Mouse (Mus musculus) liver (tissue): ENCODE data around the gene Plcb4.

Experiments
- DNase-seq: peaks from one replicate; pipeline ENCODE4 v3.0.0-alpha.2; 2020; ENCODE audit warnings: mixed read lengths

Gene Plcb4

DNA sequence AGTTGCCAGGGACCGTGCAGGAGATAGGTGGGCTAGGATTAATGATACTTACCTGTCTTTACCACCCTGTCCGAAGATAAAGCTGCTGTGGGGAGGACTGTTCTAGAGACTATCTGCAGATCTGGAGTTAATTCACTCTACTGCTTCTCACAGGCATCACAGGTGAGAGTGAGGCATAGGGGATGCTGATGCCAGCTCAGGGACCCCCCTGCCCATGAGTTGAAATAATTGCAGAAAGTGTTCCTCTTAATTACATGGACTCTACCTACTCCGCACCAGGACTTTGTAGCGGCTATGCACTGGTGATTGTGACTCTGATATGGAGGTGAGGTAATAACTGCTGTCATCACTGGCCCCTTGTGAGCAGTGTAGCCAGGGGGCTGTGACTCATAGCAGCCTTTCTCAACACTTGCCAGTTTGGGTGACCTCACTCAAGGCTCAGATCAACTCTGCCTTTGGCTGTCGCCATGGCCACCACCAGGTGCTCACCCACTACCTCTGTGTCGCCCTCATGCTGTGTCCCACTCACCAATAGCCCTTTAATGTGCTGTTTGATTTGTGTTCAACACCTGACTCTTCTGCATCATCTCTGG is 107.8 kb downstream of the Plcb4 start:
- DNase-seq = no peak

DNA sequence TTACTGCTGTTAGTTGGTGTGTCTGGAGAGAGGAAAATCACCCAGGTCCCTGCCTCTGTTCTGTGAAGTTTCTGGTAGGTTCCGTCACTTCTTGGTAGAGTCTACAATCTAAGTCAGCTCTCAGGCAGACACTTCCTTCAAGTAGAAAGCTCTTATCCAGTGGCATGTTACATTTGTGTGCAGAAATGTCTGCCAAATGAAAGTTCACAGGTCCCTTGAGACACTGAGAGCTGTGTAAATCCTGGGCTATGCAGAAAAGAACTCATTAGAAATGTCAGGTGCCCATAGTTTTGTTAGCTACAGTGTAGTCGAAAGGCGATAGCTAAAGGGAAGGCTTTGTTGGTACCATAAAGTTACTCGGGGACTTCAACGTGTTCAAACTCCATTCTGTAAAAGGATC is 108.7 kb downstream of the Plcb4 start:
- DNase-seq = no peak

DNA sequence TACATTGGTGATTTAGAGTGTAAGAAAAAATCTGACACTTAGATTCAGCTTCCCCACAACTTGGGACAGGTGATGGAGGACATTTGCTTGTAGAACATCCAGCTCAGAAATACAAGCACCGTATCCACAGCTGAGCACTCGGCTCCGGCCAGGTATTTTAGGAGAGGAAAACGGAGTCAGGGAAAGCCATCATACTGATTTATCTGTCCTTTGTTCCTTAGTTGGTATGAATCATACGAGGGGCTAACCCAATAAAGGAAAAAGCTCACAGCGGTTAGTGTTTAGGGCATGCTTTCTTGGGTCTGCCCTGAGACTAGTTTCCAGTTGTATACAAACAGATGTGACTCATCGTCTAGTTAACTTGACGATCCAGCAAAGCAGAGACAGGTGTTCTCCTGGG is 110.9 kb downstream of the Plcb4 start:
- DNase-seq = no peak

DNA sequence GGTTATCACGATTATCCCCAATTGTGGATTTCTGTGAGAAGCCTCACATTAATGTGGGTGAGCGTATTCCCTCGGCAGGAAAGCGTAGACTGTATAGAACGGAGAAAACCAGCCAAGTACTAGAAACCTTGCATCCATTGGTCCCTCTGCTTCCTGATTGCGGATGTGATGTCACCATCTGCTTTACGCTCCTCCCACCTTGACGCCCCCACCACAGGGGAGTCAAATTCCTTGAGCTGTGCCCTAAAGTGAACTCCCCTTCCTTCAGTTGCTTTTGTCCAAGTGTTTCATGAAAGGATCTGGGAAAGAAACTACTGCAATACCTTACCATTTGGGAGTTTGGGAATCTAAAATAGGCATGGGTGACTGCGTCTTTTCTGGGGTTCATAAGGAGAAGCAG is 111.4 kb downstream of the Plcb4 start:
- DNase-seq = no peak

DNA sequence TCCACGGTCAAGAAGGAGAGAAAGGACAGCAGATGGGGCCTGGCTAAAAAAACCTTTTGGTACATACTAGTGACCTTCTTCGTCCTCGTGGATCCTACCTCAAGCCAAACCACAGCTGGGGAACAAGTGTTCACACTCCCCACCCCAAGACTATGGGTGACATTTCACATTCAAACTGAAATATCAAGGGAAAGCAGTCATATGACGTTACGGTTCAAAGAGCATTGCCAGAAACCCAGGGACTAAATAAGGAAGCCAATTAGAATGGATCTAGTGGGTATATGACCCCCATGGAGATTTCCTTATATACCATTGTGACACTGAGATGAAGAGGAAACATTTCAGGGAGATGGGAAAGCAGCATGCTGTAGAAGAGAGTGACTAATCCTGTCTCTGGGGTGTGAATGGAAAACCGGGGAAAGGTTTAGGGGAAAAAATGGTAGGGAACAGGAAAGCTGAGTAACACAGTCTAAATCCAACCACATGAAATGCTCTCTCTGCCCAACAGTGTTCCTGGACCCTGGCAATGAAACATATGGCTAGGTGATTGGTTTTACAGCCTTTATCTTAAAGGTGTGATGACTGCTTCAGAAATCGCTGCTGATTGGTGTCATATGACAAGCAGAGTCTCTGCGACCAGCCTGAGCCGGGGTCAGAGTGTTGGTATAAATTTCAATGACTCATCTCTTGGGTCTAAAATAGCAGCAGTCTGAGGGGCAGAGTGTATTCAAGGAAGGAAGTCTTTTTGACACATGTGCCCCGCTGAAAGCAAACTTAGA is 114.6 kb downstream of the Plcb4 start:
- DNase-seq = no peak

DNA sequence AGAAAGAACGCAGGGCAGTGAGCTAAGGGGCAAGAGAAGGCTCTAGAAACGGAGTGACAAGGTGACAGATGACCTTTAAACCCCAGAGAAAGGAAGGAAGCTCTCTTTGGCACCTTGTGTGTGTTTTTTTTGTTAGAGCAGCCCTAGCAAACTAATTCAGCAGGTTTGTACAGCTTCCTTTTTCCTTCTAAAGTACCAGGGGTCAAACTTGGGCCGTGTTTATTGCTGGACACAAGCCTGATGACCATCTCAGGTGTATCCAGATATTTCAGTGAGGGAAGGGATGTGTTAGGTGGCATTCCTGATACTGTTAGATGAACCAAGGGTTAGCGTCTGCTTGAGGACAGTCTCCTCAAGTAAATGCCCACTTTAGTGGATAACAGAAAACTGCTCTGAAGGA is 116.2 kb downstream of the Plcb4 start:
- DNase-seq = no peak

DNA sequence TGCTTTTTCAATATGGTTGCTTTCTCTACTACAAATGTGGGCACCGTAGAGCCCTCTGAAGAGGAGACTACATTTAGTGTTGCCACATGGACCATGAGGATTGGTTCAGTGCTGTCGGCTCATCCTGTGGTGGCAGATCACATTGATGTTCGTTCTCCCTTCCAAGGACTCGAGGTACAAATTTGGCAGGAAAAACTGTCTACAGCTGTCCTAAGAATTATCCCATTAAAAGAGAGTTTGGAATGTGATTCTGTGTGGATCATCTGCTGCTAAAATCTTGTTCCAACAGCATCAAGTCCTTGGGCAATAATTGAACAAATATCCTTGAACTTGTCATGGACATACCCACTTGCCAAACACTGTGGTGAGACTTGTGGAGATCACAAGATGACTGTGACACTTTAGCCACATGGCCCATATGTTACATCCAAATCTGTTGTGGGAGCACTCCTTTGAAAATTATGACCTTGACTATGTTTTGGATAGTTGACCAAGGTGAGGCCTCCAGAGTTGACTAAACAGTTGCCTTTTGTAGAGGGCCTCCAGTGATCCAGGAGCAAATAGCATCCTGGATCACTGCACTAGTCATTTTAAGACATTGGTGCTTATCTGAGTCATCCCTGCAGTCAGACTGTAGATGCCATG is 117.4 kb downstream of the Plcb4 start:
- no peak for DNase-seq

DNA sequence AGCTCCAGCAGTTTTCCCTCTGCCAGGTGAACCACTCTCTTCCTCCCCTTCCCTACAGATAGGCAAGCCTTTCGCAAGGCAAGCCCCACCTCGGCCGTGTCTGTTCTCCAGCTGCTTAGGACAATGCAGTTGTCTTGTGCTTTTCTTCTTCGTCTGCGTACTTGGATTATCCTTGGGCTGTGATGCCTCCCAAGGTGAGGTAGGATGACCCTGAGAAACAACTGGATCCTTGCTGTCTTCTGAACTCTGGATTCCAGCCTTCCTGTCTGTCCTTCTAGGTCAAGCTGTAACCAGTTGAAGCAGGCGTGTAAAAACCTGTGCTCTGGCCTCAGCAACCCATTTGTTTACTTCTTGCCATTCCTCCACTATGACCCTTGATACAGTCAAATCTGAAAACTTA is 122.6 kb downstream of the Plcb4 start:
- DNase-seq = no peak

DNA sequence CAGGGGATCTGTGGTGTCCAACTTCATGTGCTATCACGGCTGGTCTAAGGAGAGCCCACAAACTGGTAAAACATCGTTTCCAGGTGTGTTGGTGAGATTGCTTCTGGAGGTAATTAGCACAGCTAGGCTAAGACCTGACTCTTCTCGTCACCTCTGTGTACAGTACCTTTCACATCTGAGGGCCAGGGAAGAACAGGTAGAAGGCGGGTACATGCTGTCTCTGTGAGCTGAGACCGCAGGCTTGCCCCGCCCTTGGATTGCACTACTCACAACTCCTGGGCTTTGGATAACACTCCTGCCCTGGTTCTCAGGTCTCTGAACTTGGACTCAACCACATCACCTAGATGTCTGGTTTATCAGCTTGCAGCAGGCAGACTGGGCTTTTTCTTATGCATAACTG is 128.6 kb downstream of the Plcb4 start:
- no peak for DNase-seq

DNA sequence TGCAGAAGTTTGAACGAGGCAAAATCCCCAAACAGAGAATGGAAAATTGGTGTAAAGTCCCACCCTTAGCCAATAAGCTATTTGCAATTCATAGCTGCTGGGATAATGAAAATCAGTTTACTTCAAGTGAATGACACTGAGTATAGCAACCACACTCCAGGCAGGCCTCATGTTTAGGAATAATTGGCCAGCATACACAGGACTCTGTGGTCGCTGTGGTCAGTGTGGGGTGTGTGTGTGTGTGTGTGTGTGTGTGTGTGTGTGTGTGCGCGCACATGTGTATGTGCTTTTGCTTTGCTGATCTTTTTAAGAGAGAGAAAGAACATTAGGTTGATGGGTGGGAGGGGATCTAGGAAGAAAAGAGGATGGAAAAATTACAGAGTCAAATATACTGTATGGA is 134.1 kb downstream of the Plcb4 start:
- DNase-seq = no peak

DNA sequence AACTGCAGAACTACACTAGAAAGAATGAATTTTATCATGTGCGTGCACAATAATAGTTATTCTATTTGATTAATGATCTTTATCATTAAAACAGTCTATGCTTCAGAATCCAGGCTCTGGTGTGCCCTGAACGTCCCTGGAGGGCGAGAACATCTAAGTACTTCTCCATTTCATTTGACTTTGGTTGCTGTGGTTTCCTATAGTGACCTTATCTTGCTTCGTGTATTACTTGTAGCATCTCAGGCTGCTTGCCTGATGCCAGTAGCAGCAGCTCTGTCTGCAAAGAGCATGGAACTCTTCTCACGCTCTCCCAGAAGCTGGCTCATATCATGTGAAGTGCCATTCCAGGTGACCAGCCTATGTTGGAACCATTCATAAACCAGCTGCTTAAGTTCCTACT is 137.9 kb downstream of the Plcb4 start:
- no peak for DNase-seq

DNA sequence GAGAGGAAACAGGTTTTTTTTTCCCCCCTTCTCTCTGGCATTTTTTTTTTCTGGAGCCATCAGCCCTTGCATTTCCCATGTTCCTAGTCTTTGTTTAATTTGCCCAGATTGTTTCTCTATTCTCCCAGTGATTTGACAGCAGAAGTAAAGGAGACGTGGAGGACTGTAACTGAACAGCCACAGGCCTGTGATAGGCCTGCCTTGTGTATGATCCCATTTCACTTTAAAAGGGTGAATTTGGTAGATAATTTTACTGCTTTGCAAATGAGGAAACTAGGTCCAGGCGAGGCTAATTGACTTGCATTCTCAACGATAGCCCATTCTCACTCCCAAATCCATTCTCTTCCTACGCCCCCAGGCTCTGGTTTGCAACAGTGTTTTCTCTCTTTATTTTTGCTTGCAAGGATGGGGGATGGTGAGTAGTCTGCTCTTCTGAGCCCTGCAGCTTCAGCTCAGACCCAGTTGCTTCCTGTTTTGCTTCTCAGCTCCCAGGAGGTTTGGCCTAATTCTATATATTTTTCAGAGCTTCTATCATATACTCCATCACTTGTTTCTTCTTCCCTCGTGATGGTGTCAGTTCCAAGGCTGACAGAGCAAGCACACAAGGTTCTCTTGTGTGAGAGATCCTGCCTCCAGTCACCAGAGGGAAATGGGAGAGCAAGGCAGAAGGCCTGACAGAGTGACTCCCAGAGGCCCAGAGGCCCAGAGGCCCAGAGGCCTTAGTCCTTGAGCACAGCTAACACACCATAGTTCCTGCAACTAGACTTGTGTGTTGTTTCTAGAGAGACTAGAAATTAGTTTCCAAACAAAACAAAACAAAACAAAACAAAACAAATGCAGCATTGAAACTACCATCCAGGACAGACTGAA is 139.1 kb downstream of the Plcb4 start:
- no peak for DNase-seq

DNA sequence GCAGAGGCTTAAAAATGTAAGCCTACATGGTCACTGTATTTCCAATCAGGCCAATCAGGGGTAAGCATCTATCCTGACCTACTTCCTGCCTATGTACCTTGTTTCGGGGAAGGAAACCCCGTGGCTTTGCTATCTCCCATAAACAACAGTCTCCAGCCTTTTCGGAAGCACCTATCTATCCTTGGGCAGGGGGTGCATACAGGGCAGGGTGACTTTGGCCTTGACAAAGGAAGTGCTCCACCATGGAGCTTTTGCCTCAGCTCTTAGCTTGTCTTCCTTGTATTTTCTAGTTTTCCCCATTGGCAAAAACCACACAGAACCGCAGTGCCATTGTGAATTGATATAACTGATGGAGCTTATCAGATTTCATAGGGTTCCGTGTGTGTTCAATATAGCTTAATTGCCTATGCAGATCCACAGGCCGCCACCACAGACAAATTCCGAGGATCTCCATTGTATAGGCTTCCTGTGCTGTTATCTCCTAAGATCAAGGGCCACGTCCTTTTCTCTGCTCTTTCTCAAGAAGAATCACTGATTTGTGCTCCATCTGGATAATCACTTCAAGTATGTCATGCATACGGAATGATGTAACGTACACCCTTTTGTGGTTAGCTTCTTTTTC is 140.4 kb downstream of the Plcb4 start:
- DNase-seq = no peak

DNA sequence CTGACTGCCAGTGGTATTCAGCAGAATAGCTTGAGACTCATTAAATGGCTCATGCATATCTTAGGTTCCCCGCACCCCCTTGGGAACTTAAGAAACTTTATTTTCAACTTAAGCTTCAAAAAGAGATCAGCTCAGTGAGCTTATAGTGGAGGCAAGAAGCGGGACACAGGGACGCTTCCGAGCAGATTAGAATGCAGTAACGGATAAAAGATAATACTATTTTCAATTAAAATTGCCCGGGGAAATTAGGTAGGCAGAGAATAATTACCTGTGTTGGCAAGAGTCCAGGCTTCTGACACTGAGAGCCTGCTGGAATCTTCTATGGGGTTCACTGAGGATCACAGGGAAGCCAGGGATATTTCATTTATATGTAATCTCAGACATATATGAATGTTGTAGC is 141.6 kb downstream of the Plcb4 start:
- no peak for DNase-seq

DNA sequence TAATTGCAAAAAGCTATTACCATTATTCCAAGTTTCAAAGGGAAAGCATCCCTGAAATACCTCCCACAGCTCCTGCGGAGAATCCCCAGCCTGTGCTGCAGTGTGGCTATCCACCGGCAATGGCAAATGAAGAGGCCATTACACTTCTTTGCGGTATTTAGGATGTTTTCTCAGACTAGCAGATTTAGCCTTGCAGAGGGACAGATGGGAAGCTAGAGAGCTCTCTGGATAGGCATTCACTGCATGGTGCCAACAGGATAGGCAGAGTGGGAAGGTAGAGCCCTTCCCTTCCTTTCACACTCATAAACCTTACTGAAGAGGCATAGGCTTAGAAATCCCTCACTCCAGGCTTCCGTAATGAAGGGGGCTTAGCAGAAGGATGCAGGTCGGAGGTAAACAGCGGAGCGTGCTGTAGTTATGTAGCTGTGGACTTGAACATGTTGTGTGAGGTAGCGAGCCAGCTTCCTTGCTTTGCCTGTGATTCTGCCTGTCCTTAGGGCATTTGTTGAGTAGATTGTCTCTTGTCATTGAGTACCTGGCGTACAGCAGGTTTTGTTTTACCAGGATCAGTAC is 144.2 kb downstream of the Plcb4 start:
- DNase-seq = no peak

DNA sequence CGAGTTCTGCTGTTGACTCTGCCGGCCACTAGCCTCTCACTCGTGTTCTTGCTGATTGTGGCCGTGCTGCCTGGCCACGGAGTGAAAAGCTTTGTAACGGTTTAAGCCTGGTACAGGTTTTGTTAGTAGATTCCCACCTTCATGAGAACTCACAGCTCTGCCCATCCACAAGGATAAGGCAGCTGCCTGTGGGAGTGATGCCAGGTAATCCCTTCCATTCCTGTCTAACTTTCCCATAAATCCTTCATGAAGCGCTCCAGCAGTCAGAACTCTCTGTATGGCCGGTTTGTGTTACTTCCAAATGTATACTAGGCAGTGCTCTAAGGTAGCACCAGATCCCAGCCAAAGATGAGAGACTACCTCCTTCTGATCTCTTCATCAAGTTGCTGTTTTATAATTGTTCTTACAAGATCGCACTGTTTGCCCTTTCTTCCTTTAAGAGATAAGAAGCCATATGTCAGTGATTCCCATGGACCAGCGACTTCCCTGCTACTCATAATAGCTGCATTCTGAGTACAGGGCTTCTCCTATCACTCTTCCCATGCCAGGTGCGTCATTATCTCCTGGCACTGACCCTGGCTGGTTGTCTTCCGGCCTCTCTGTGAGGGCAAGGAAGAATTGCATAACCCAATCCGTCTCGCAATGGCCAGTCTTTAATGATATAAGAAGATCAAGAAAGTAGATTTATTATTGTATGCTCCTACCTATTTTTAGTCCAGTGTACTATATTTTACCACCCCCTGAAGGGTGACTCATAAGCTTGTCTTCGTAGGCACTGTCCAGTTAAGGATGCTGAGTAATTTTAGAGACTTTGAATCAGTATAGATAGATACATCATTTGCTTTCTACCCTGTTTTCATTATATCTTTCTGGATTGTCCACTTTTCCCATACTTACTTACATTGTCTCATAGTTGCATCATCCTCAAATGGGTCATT is 147.2 kb downstream of the Plcb4 start:
- DNase-seq = no peak

DNA sequence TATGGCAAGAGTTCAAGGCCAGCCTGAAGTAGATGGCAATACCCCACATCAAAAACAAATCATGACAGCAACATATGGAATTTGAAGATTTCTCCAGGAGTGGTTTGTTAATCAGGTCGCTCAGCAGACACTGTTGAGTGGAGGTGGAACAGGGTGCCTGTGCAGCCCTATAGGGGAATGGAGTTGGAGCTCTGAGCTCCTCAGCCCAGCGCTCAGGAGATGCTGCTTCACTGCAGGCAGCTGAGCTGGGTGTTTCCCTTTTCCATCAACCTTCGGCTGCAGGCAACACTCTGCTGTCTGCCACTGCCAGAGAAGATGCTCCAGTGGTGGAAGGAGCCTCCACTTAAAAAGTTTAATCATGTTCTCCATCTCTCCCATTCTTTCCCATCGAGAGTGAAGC is 149.5 kb downstream of the Plcb4 start:
- DNase-seq = no peak

DNA sequence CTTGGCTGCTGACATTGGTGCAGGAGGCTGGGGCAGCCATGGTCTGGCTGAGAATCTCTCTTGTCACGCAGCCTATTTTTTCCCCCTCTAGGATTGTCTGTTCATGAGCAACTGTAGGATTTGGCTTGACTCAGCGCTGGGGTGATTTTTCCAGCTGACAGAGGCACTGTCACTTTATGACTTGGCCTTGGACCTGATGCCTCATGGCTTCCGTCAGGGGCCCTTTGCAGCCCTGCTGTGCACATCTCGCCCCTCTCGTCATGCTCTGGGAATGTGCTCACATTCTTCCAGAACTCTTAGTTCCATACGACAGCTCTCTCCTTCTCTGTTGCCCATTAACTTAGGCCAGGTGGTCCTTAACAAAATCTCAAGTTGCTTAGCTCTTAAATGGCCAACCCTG is 152.0 kb downstream of the Plcb4 start:
- DNase-seq = no peak

DNA sequence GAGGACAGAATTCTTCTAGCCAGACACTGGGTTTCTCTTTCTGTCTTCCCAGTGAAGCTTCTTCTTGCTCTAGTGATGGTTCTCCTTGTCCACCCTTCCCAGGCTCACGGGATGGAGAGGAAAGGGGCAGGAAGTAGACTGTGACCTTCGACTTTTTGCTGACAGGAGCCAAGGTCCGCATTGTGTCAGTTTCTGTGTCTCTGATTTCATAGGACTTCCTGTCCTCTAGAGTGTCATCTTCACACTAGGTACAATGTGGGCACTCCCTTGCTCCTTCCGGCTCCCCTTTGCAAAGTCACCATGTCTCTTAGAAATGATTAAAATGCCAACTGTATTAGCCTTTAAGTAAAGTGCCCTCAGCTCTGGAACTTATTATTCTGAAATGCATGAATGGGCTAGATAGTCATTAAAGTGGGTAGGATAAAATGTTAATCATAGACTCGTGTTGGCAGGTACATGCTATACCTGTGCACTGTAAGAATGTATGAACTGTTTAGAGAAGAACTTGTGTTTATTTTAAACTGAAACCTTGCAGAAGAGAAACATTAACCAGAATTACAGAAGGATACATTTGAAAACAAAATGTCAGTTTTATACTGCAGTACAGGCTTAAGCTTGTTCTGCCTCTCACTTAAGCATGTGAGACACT is 152.8 kb downstream of the Plcb4 start:
- no peak for DNase-seq

DNA sequence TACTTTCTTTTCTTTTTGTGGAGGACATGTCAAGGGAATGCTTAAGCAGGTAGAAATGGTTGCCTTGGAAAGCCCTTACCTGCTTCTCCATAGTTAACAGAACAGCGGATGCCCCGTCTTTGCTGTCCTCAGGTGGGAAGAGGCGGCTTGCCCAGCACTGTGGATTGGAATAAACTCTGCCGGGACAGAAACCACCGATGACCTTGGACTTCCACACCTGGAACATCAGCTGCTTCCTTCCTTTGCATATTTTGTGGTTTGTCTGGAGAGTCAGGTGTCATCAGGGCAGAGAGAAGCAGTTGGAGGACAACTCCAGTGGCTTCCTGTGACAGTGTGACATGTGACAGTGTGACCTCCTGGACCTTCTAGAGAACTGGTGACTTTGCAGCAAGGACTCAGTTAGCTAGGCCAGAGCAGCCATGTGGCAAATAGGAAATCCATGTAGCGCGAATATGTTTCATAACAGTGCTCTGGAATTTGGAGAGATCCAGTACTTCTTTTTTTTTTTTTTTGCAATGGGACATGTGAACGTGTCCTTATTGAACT is 154.0 kb downstream of the Plcb4 start:
- no peak for DNase-seq

DNA sequence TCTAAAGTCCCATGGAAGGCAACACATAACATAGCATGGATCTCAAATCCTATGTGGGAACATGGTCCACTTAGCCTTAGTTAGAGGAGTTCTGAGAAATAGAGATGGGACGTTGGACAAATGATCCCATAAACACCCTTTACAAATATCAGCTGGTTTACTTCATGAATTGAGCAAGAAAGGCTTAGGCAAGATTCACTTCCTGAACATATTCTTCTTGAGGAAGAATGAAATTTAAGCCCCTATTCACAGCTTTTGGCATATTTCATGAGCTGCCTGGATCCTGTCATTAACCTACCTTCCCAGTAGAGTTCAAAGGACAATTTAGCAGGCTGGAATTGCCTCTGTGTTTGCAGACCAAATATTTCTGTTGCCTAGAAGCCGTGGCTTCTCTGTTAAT is 161.9 kb downstream of the Plcb4 start:
- DNase-seq = no peak
